Mouse (Mus musculus): ENCODE data around the gene Cdk6. TPM values are rescaled to one million over a fixed set of nuclear protein-coding genes. Genes with fewer than 3 reads are reported as not detected.

The Cdk6 gene
- polyA plus RNA-seq, 1 experiment: 24.1 TPM

- no peak overlapping the region for H3K4me3 ChIP-seq (ENCODE audit: insufficient read depth, low read length)
- H3K27ac ChIP-seq (ENCODE audit: insufficient read depth, low read depth, low read length): peak overlapping the region; percentile 11
- TF ChIP-seq CTCF (IDR thresholded peaks at IDR 0.05; ENCODE audit: low read depth, low read length) (no peak), POLR2A (IDR thresholded peaks at IDR 0.05; ENCODE audit: borderline replicate concordance, low read depth, low read length) (no peak)
- H3K4me1 ChIP-seq (ENCODE audit: control insufficient read depth, insufficient read depth, low read length): peaks cover 47% of the 10 kb centered on the region
Observed at GRCm38 (mm10) chr5:3386021-3386730, 44.9 kb downstream of the Cdk6 start.

GRCm38 (mm10) chr5:3386731-3387087, 45.4 kb downstream of the Cdk6 start:
- Histone ChIP-seq H3K27ac (ENCODE audit: insufficient read depth, low read depth, low read length) (peak overlapping the region; percentile 44; the same call in 1 of the 2 replicates), H3K4me1 (ENCODE audit: control insufficient read depth, insufficient read depth, low read length) (peaks cover 44% of the 10 kb centered on the region), H3K4me3 (ENCODE audit: insufficient read depth, low read length) (no peak overlapping the region)
- TF ChIP-seq POLR2A (IDR thresholded peaks at IDR 0.05; ENCODE audit: borderline replicate concordance, low read depth, low read length) (no peak), CTCF (IDR thresholded peaks at IDR 0.05; ENCODE audit: low read depth, low read length) (no peak)

- no peak for TF ChIP-seq CTCF (IDR thresholded peaks at IDR 0.05; ENCODE audit: low read depth, low read length)
- no peak for TF ChIP-seq POLR2A (IDR thresholded peaks at IDR 0.05; ENCODE audit: borderline replicate concordance, low read depth, low read length)
- Histone ChIP-seq H3K4me1 (ENCODE audit: control insufficient read depth, insufficient read depth, low read length) (peaks cover 43% of the 10 kb centered on the region), H3K4me3 (ENCODE audit: insufficient read depth, low read length) (no peak overlapping the region), H3K27ac (ENCODE audit: insufficient read depth, low read depth, low read length) (peak overlapping the region; percentile 44)
Observed at GRCm38 (mm10) chr5:3387138-3387537, 45.9 kb downstream of the Cdk6 start.

- TF ChIP-seq POLR2A (IDR thresholded peaks at IDR 0.05; ENCODE audit: borderline replicate concordance, low read depth, low read length): no peak
- H3K4me3 ChIP-seq (ENCODE audit: insufficient read depth, low read length): no peak overlapping the region
Observed at GRCm38 (mm10) chr5:3392856-3393255, 51.6 kb downstream of the Cdk6 start.

GRCm38 (mm10) chr5:3394145-3394544, 52.9 kb downstream of the Cdk6 start:
- TF ChIP-seq POLR2A (IDR thresholded peaks at IDR 0.05; ENCODE audit: borderline replicate concordance, low read depth, low read length) (no peak), CTCF (IDR thresholded peaks at IDR 0.05; ENCODE audit: low read depth, low read length) (no peak)
- Histone ChIP-seq H3K27ac (ENCODE audit: insufficient read depth, low read depth, low read length) (no peak overlapping the region), H3K4me3 (ENCODE audit: insufficient read depth, low read length) (no peak overlapping the region), H3K4me1 (ENCODE audit: control insufficient read depth, insufficient read depth, low read length) (peaks cover 7% of the 10 kb centered on the region)

More at GRCm38 (mm10) chr5:3392856-3393255, 51.6 kb downstream of the Cdk6 start:
- Histone ChIP-seq H3K4me1 (ENCODE audit: control insufficient read depth, insufficient read depth, low read length) (peaks cover 10% of the 10 kb centered on the region), H3K27ac (ENCODE audit: insufficient read depth, low read depth, low read length) (no peak overlapping the region)

- H3K4me1 ChIP-seq (ENCODE audit: control insufficient read depth, insufficient read depth, low read length): peaks cover 7% of the 10 kb centered on the region
- no peak overlapping the region for H3K4me3 ChIP-seq (ENCODE audit: insufficient read depth, low read length)
- H3K27ac ChIP-seq (ENCODE audit: insufficient read depth, low read depth, low read length): no peak overlapping the region
- TF ChIP-seq POLR2A (IDR thresholded peaks at IDR 0.05; ENCODE audit: borderline replicate concordance, low read depth, low read length): no peak
- no peak for TF ChIP-seq CTCF (IDR thresholded peaks at IDR 0.05; ENCODE audit: low read depth, low read length)
Observed at GRCm38 (mm10) chr5:3395020-3395419, 53.7 kb downstream of the Cdk6 start.

- TF ChIP-seq POLR2A (IDR thresholded peaks at IDR 0.05; ENCODE audit: borderline replicate concordance, low read depth, low read length) (no peak), CTCF (IDR thresholded peaks at IDR 0.05; ENCODE audit: low read depth, low read length) (no peak)
- peaks cover 7% of the 10 kb centered on the region for H3K4me1 ChIP-seq (ENCODE audit: control insufficient read depth, insufficient read depth, low read length)
- H3K27ac ChIP-seq (ENCODE audit: insufficient read depth, low read depth, low read length): no peak overlapping the region
- H3K4me3 ChIP-seq (ENCODE audit: insufficient read depth, low read length): no peak overlapping the region
Observed at GRCm38 (mm10) chr5:3396214-3396613, 54.9 kb downstream of the Cdk6 start.

GRCm38 (mm10) chr5:3396910-3397575, 55.8 kb downstream of the Cdk6 start:
- Histone ChIP-seq H3K4me1 (ENCODE audit: control insufficient read depth, insufficient read depth, low read length) (peaks cover 5% of the 10 kb centered on the region), H3K27ac (ENCODE audit: insufficient read depth, low read depth, low read length) (no peak overlapping the region), H3K4me3 (ENCODE audit: insufficient read depth, low read length) (no peak overlapping the region)
- no peak for TF ChIP-seq POLR2A (IDR thresholded peaks at IDR 0.05; ENCODE audit: borderline replicate concordance, low read depth, low read length)
- TF ChIP-seq CTCF (IDR thresholded peaks at IDR 0.05; ENCODE audit: low read depth, low read length): no peak

- H3K4me1 ChIP-seq (ENCODE audit: control insufficient read depth, insufficient read depth, low read length): peaks cover 10% of the 10 kb centered on the region
- H3K4me3 ChIP-seq (ENCODE audit: insufficient read depth, low read length): no peak overlapping the region
- TF ChIP-seq CTCF (IDR thresholded peaks at IDR 0.05; ENCODE audit: low read depth, low read length): no peak
- no peak for TF ChIP-seq POLR2A (IDR thresholded peaks at IDR 0.05; ENCODE audit: borderline replicate concordance, low read depth, low read length)
- H3K27ac ChIP-seq (ENCODE audit: insufficient read depth, low read depth, low read length): no peak overlapping the region
Observed at GRCm38 (mm10) chr5:3399784-3400494, 58.7 kb downstream of the Cdk6 start.

GRCm38 (mm10) chr5:3405102-3405501, 63.8 kb downstream of the Cdk6 start:
- no peak overlapping the region for H3K27ac ChIP-seq (ENCODE audit: insufficient read depth, low read depth, low read length)

More at GRCm38 (mm10) chr5:3405102-3405501, 63.8 kb downstream of the Cdk6 start:
- peaks cover 13% of the 10 kb centered on the region for H3K4me1 ChIP-seq (ENCODE audit: control insufficient read depth, insufficient read depth, low read length)
- no peak overlapping the region for H3K4me3 ChIP-seq (ENCODE audit: insufficient read depth, low read length)
- TF ChIP-seq CTCF (IDR thresholded peaks at IDR 0.05; ENCODE audit: low read depth, low read length) (no peak), POLR2A (IDR thresholded peaks at IDR 0.05; ENCODE audit: borderline replicate concordance, low read depth, low read length) (no peak)
